Mouse (Mus musculus): ENCODE results near the gene Htr1f.
"Not testable (repeated sequence)": the region's sequence is repeated elsewhere in the genome, so short reads cannot be mapped to it uniquely, and the experiment has no call there.

Htr1f gene

DNA sequence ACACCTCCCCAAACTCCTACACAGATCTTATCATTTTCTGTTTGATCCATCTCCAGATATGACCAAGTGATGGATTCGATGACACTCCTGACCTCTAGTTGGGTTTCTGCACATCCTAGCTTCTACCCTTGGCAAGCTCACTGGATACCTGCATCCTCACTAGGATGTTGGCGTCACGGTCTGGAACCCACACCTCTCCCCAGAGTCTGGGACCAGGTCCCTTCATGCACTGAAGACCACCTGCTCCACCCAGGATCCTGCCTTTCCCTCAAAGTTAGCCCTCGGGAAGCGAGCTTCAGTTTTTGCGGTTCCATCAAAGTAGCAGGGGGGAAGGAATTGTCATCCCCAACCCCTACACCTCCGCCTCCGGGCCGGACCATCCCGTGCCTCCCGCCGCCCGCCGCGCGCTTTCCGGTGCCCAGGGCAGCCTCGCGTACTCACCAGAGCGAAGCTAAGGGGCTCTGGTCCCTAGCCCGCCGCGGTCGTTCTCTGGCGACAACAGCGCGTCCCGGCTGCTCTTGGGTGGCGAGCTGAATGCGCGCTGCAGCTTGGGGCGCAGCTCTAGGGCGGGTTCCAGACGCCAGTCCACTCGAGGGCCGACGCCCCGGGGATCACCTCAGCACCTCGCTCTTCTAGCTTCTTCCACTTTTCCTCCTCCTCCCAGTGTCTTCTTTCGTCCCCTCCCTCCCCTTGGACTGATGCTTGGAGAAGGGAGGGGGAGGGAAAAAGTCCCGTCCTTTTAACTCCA lies at the start of gene Htr1f:
Htr1f (minus strand) TSS at position 671 of the 748 bp plus-strand sequence.
- DNase-seq (ENCODE audit: low spot score) = no peak

DNA sequence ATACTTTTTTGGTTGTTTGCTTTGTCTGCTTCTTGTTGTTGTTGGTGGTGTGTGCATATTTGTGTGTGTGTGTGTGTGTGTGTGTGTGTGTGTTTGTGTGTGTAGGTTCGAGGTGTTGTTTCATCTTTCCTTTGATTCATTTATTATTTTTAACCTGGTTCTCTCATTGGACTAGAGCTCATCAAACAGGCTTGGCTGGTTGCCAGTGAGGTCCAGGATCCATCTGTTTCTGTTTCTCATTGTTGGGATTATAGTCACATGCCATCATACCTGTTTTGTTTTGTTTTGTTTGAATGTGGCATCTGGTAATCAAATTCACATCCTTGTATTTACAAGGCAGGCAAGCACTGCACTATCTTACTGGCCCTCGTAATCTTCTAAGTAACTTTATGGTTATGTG lies 34.1 kb upstream of the Htr1f start:
- DNase-seq (ENCODE audit: low spot score) = no peak

DNA sequence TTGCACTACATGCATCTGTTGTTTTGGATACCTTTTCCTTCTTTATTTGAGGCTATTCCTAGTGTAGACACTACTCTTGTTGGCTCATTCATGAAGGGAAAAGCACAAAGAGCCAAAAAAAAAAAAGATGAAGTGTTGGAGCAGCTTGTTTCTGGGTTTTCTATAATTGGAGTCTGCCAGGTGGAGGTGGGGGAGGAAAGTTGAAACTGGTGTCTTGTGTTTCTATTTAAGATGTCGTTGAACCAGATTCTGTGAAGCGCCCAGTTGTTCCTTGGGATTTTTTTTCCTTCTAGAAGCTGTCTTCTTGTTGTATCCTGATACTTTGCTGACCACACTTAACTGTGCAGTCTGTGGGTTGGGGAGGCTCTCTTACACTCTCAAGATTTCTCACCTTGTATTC lies 23.7 kb upstream of the Htr1f start:
- peak; percentile 32 for DNase-seq (ENCODE audit: low spot score)

DNA sequence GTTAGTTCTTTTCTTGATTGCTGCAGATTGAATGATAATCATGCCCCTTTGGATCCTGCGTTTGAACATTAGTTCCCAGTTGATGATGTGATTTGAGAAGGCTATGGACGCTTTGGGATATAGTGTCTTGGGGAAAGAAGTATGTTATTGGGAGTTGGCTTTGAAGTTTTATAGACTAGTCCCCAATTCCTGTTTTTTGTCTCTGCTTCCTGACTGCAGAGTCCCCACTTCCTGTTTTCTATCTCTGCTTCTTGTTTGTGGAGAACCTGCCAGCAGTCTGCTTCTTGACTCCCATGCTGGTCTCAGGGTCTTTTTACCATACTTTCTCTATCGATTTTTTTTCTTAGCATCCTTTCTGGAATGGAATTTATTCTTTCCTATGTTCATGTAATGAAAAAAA lies 22.2 kb upstream of the Htr1f start:
- no peak for DNase-seq (ENCODE audit: low spot score)

DNA sequence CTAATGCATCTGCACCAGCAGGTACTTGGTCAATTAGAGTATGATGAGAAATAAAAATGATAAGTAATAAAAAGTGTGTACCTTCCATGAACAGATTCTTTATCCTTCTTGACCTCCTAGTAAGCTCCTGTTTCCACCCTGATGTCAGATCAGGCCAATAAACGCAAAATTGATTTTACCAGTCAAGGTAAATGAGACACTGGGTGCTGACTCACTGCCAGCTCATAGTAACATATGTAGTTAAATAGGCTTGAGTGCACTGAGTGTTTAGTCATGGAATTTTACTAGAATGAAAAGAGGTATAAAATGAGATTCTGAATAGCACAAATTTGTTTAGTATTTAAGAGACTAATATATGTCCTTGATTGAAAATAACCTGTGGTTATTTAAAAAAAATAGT lies 6.6 kb upstream of the Htr1f start:
- no peak for DNase-seq (ENCODE audit: low spot score)

DNA sequence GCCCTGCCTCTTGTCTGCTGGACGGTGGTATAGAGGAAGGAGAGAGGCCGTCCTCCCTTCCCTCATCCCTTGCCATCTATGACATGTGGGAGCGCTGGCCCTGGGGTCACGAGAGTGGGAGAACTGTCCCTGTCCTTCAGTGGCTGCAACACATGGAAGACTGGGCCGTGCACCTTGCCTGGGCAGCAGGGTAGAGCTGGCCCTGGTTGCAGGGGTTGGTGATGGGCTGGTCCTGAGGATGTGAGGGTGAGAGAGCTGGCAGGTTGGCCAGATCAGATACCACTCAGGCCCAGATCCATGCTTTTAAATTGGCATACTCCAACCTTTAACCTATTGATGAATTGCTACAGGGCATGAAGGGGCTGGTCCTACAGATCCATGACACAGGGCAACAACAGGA lies 12.1 kb downstream of the Htr1f start:
- no peak for DNase-seq (ENCODE audit: low spot score)

- no peak for DNase-seq (ENCODE audit: low spot score)
Measured at GRCm38 (mm10) chr16:65083475-65083874, 22.2 kb downstream of the Htr1f start.

DNA sequence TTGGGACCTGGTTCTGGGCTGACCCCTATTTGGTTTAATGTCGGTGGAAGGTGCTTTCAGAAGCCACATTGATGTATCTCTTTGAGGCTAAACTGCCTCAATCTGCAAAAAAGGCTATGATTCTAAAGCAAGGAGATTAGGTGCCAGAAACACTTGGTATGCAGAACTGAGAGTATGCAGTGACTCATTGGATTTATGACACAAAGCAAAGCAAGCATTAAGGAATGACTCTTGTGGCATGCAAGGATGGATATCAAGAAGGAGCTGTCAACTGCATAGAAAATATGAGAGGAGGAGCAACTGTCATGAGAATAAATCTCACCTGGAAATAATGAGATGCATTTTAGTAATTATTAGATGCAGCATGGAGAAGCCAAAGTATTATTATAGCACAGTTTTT lies 35.8 kb downstream of the Htr1f start:
- DNase-seq (ENCODE audit: low spot score) = no peak

GRCm38 (mm10) chr16:65066264-65066663 lies 39.4 kb downstream of the Htr1f start:
- no peak for DNase-seq (ENCODE audit: low spot score)

DNA sequence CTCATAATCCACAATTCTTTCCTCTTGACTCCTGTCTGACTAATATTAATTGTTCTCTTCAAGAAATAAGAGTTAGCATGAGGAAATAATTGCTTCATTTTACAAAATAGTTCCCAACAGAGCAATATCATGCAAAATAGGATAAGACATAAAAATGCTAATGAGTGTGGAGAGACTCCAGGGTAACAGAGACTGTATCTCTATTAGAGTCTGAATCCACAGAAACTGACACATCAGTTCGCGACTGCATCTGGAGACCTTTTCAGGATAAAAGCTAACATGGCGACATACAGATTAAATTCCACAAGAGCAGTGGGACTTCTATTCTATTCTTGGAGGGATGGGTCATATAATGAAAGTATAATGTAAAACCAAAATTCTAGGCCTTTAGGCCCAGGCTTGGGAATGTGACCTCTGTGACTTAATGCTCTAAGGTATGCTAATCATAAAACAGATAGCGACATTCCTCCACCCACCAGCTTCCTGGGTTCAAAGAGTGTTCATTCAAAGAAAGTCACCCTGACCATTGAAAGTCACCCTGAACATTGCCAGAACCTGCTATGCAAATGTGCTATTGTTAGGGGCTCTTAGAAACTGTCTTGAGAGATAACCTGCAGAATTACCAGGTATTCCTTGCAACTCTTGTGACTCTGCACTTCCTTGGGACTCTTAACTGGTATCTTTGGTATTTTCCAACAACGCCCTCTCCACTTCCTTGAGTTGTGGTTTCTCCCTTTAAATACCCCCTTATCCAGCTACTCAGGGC lies 67.8 kb downstream of the Htr1f start:
- not testable (repeated sequence) for DNase-seq (ENCODE audit: low spot score)

DNA sequence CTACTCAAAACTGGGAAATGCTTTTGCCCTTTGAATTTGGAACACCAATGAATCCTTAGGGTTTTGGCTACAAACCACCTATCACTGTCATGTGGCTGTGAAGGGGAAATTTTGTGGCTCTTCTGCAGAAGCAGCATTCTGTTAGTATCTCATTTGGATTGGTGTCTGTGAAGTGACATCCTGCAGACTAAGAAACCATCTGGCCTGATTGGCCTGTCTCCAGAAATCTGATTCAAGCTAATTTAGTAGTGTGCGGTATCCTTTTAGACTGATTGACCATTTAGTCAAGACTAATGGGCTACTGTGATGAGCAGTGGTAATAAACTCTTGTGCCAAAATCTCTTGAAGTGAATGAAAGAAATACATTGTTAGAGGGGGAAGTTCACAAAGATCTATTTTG lies 76.0 kb downstream of the Htr1f start:
- DNase-seq (ENCODE audit: low spot score) = peak; percentile 16

DNA sequence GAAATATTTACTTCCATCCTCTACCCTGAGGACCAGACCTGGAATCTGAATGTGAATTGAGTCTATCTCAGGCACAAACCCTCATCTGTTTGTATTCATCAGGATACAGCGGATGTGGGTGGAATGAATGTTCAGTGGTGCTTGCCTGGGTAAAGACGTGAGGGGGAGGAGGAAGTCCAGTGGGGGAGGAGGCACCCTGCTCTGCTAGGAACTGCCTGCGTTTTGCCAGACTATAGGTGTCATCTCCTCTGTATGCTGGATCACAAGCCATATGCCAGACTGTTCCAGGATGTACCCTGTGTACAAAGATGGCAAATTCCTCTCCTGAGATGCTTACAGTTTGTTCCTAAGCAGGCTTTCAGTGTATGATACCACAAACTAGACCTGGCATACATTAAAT lies 83.3 kb downstream of the Htr1f start:
- DNase-seq (ENCODE audit: low spot score) = peak; percentile 29

DNA sequence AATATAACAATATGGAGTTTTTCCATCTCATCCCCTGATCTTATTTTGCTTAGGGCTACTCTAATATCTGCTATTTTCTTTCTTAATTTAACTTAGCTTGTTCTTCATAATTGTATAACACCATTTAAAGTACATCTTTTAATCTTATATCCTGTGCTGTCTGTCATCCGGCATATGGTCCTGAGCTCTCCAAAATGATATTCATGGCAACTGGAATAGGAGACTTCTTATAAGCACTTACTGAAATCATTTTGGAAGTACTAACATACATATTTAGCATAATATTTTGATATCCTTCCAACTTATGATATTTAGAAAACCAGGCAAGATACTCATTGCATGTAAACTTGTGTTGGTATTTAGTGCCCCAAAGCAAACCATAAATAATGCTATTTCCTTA lies 86.9 kb downstream of the Htr1f start:
- DNase-seq (ENCODE audit: low spot score) = no peak

DNA sequence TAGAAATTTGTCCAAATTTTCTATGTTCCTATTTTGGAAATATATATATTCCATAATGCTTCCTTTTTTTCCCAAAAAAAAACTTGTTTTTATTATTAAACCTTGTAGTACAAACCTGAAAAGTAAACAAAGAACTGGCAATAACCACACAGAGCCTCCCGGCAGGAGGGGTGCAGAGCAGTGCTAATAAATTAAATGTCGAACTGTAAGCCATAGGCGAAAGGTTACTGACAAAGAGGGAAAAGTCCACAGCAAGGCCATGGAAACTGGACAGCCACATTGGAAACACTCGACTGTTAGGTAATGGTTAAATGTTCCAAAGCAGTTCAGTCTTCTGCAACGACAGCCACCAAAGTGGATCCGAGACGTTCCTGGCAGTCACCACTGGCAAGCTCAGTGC lies 87.5 kb downstream of the Htr1f start:
- DNase-seq (ENCODE audit: low spot score) = no peak

- DNase-seq (ENCODE audit: low spot score) = no peak
Measured at GRCm38 (mm10) chr16:65017566-65017965, 88.1 kb downstream of the Htr1f start.

DNA sequence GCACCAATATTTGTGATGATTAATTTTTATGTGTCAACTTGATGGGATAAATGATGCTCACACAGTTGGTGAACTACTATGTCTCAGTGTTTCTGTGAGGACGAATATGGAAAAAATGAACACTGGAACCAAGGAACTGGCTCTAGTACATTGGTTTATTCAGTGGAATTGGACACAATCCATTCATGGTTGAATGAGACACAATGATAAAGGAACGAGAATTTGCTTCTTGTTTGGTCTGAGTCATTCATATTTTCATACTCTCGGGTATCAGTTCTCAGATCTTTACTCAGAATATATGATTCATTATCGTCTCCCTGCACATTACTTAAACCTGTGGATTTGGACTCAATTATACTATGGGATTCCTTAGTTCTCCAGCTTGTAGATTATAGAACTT lies 90.4 kb downstream of the Htr1f start:
- DNase-seq (ENCODE audit: low spot score) = no peak

- no peak for DNase-seq (ENCODE audit: low spot score)
Measured at GRCm38 (mm10) chr16:65001993-65002821, 103.4 kb downstream of the Htr1f start.

DNA sequence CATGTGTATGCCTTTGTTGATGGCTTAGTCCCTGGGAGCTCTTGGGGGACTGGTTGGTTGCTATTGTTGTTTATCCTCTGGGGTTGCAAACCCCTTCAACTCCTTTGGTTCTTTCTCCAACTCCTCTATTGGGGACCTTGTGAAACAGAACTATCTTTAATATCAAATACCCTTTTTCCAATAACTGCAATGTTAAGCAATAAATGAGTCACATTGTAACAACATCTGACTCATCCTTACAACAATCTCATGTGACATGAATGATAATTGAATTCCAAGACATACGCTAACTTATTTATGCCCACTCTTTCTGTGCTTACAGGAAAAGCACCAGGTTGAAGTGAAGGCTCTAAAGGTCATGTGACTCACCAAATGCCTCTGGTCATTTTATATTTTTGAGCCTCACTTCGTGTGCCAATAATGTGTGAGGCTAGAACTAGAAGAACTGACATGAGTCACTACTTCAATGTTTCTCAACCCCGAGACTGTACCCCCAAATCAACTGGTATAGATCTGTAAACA lies 116.3 kb downstream of the Htr1f start:
- no peak for DNase-seq (ENCODE audit: low spot score)

GRCm38 (mm10) chr16:64987564-64987963 lies 118.1 kb downstream of the Htr1f start:
- DNase-seq (ENCODE audit: low spot score) = no peak

- DNase-seq (ENCODE audit: low spot score) = no peak
Measured at GRCm38 (mm10) chr16:64987049-64987448, 118.6 kb downstream of the Htr1f start.

DNA sequence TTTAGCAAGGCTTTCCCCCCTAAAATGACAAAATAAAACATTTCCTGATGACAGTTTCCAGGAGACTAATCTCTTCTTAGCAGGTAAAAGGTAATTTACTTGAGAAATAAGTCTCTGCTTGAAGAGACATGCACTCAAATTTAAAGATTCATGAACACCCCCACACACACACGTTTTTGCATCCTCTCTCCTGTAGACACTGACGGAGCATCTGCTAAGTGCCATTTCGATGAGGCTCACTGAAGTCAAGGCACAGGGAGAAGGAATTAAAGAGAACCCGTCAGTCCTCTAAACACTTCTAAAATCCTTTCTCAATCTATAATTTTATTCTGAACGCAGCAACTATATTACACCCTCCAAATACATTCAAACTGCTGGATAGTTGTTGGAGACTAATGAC lies 131.0 kb downstream of the Htr1f start:
- no peak for DNase-seq (ENCODE audit: low spot score)

DNA sequence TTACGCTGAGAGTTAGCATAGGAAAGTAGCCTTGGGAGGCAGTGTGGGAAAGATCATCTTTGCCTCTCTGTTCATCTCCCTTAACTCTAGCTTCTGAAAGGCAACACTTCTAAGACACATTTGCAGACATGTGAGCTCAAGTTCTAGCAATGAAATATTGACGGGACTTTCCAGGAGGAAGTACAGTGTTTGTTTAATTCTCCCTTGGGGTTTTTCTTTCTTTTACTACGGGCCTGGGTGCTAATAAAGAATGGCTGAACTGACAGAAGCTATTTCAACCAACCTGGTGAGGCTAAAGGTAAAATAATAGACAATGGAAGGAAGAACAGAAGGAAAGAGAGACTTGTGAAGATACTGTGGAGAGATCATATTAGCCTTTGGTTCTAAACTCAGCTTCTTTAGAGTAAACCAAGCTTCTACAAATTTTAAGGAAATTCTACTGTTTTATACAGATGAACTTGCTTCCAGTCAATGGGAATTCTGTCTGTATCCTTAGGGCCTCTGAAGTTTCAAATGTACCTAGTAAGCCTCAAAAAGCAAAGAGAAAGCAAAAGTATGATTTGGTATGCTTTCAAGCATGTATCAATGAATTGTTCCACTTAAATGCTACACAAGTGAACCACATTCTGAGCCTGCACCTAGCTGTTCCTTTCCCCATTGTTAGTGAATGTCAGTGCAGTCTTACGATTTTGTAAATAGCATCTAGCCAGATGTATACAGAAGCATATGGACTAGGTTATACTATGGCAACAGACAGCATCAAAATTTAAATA lies 131.9 kb downstream of the Htr1f start:
- DNase-seq (ENCODE audit: low spot score) = no peak

All from left cerebral cortex, adult 11 months (tissue).